Mouse (Mus musculus) limb, embryonic 14.5 days (tissue): ENCODE results near the gene Eva1b. TPM values are rescaled to one million over a fixed set of nuclear protein-coding genes. Genes with fewer than 3 reads are reported as not detected.
A peak's percentile ranks its signal among the peaks of the same experiment; 100 is the strongest.

Experiments
- ATAC-seq: fragments of 200-750 bp; cut with Nextera tagmentation; 2 replicates; pipeline ENCODE4 v1.8.0; 2017; ENCODE audit warnings: low read depth, moderate number of reproducible peaks, moderate TSS enrichment; ENCODE audit not compliant: low FRiP score
- DNase-seq: peaks from one replicate; pipeline ENCODE4 v3.0.0-alpha.2; 2015; ENCODE audit warnings: low spot score
- H3K27ac ChIP-seq: fragments of 300-500 bp; sonication (generic); replicated peaks from 2 replicates; pipeline ENCODE4 v1.5.1; 2014; ENCODE audit warnings: low read depth, mild to moderate bottlenecking, low read length, moderate library complexity, mixed read lengths
- H3K27me3 ChIP-seq: fragments of 300-500 bp; sonication (generic); 2 replicates; pipeline ENCODE4 v1.6.1; 2014; ENCODE audit warnings: low read length, mixed read lengths; ENCODE audit not compliant: control insufficient read depth, insufficient read depth
- H3K36me3 ChIP-seq: fragments of 300-500 bp; sonication (generic); 2 replicates; pipeline ENCODE4 v1.6.1; 2014; ENCODE audit warnings: mild to moderate bottlenecking, low read length, moderate library complexity, mixed read lengths; ENCODE audit not compliant: control insufficient read depth, insufficient read depth
- H3K4me1 ChIP-seq: fragments of 300-500 bp; sonication (generic); 2 replicates; pipeline ENCODE4 v1.6.1; 2014; ENCODE audit warnings: antibody characterized with exemption, low read length, mixed read lengths; ENCODE audit not compliant: control insufficient read depth, insufficient read depth
- H3K4me2 ChIP-seq: fragments of 300-500 bp; sonication (generic); replicated peaks from 2 replicates; pipeline ENCODE4 v1.6.1; 2014; ENCODE audit warnings: low read depth, mild to moderate bottlenecking, low read length, moderate library complexity; ENCODE audit not compliant: severe bottlenecking
- H3K4me3 ChIP-seq: fragments of 300-500 bp; sonication (generic); replicated peaks from 2 replicates; pipeline ENCODE4 v1.5.1; 2014; ENCODE audit warnings: low read length
- H3K9ac ChIP-seq: fragments of 300-500 bp; sonication (generic); 2 replicates; pipeline ENCODE4 v1.6.1; 2014; ENCODE audit warnings: mild to moderate bottlenecking, low read depth, low read length, moderate library complexity; ENCODE audit not compliant: severe bottlenecking
- H3K9me3 ChIP-seq: fragments of 300-500 bp; sonication (generic); 2 replicates; pipeline ENCODE4 v1.6.1; 2016; ENCODE audit warnings: low read length; ENCODE audit not compliant: control insufficient read depth
- POLR2A ChIP-seq: fragments of 200-500 bp; IDR thresholded peaks from 2 replicates; pipeline ENCODE4 v1.8.0; 2012; ENCODE audit warnings: inconsistent platforms, mild to moderate bottlenecking, moderate library complexity, borderline replicate concordance; ENCODE audit not compliant: insufficient read depth, insufficient read length; ENCODE audit errors: extremely low read depth
- WGBS: fragments of 180-500 bp; shearing (Covaris S2); extraction: QIAGEN DNeasy Blood & Tissue Kit; methylation state at CpG from one replicate; pipeline ENCODE4 v1.1.7; 2014; 5-methylcytosine and 5-hydroxymethylcytosine counted together
- polyA plus RNA-seq, 2 experiments: library from polyadenylated mRNA; depleted of rRNA in 1 of 2; stranded (reverse) in 1 of 2; unstranded in 1 of 2; fragments of >200 nt; fragmentation: Nextera tagmentation in 1 of 2; extraction: Ambion mirVana in 1 of 2; gene quantifications; 2 replicates each; pipeline versions ENCODE4 v1.2.1 to v1.2.3; 2012 to 2014

Gene Eva1b
- 120 and 155 TPM in 2 replicates for polyA plus RNA-seq (2012; rRNA removed)
- polyA plus RNA-seq (2014; fragmentation: Nextera tagmentation; extraction: Ambion mirVana) = 101 and 106 TPM in 2 replicates

DNA sequence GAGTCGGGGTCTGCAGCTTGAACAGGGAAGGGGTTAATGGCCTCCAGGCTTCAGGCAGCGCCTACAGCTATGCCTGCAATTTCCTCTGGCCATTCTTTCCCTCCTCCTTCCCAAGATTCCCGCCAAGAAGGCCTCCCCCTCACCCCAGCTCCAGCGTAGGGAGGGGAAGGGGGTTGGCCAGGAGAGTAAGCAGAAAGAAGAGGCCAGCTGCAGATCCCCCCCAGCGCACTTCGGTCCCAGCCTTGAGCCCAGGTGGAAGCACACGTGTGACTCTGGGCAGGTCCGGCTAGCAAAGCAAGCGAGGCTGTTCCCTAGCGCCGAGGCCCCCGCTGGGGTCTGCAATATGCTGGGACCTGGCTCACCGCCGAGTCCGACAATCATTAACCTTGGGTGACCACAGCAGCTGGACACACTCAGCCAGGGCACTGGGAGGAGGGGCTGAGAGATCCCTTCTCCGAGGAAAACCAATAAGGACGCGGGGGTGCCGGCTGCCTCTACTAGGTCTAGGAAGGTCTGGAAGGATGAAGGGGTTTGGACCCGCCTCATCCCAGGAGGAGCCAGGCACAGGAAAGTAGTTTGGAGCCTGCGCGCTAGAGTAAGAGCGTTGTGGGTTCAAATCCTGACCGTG is at the start of gene Eva1b:
Eva1b (plus strand) TSS at position 212 of the 628 bp plus-strand sequence.
- Histone ChIP-seq H3K36me3 (peaks cover 23% of the 10 kb centered on the region), H3K9me3 (no peaks in the 10 kb centered on the region), H3K4me2 (peak within 1 kb of the TSS; percentile 98), H3K27me3 (no peaks in the 10 kb centered on the region), H3K4me3 (peak within 1 kb of the TSS; percentile 72), H3K4me1 (peaks cover 38% of the 10 kb centered on the region), H3K9ac (peak within 1 kb of the TSS; percentile 75), H3K27ac (peak within 1 kb of the TSS; percentile 94)
- ATAC-seq (peak; percentile 58), DNase-seq (peak; percentile 77)
- WGBS = 1% methylated on average over 24 of the region's 24 CpGs
- TF ChIP-seq POLR2A = 0 out of 2 replicates have a peak, but pooled peaks have one; percentile 26

DNA sequence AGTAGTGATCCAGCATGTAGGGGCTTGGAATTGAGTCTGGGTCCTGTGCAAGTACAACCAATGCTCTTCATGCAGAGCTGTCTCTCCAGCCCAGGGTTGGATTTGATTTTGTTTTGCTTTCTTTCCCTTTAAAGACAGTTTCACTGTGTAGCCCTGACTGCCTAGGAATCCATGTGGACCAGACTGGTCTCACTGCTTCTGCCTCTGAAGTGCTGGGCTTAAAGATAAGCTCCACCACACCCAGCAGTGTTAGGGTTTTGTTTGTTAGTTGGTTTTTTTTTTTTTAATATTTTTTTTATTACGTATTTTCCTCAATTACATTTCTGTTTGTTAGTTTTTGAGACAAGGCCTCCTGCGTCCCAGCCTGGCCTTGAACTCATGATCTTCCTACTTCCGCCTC is 48.2 kb upstream of the Eva1b start:
- 88% methylated on average over 3 of the region's 3 CpGs for WGBS
- Histone ChIP-seq H3K36me3 (peaks cover 6% of the 10 kb centered on the region; the same call in 1 of the 2 replicates), H3K27me3 (no peaks in the 10 kb centered on the region), H3K9ac (no peak overlapping the region), H3K27ac (no peak overlapping the region), H3K9me3 (no peaks in the 10 kb centered on the region), H3K4me3 (no peak overlapping the region), H3K4me2 (no peak overlapping the region), H3K4me1 (peaks cover 8% of the 10 kb centered on the region)
- DNase-seq (no peak), ATAC-seq (no peak)
- TF ChIP-seq POLR2A = no peak

GRCm38 (mm10) chr4:126100764-126101163 is 46.8 kb upstream of the Eva1b start:
- no peak overlapping the region for H3K27ac ChIP-seq
- TF ChIP-seq POLR2A = no peak
- WGBS = 82% methylated on average over 3 of the region's 3 CpGs
- no peak for ATAC-seq
- no peaks in the 10 kb centered on the region for H3K9me3 ChIP-seq
- DNase-seq = no peak
- H3K27me3 ChIP-seq = no peaks in the 10 kb centered on the region
- no peak overlapping the region for H3K9ac ChIP-seq
- H3K36me3 ChIP-seq = peaks cover 6% of the 10 kb centered on the region; the same call in 1 of the 2 replicates
- H3K4me1 ChIP-seq = peaks cover 19% of the 10 kb centered on the region
- no peak overlapping the region for H3K4me2 ChIP-seq
- no peak overlapping the region for H3K4me3 ChIP-seq

- H3K27ac ChIP-seq = no peak overlapping the region
These were observed 45.3 kb upstream of the Eva1b start for GRCm38 (mm10) chr4:126102061-126102841.

DNA sequence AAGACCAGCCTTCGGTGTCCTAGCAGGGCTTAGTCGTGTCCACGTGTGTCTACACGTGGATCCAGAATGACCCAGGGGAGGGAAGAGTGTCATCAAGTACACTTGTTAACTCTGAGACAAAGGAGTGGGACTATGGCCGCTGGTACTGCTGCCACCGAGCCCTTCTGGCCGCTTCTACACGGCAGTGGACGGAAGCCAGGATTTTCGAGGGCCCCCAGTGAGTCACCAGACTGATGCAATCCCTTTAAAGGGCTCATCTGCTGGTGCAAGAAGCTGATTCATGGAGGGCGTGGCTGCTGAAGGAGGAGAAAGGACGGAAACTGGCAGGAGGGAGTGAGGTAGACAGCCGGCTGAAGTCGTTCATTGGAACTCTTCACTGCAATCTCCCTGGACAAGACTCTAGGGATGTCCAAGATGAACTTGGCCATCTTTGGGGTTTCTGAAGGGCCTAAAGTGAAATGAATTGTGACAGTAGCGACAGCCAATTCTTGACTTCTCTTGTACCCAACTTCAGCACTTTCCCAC is 44.4 kb upstream of the Eva1b start:
- H3K4me1 ChIP-seq = peaks cover 22% of the 10 kb centered on the region
- peaks cover 4% of the 10 kb centered on the region; the same call in 1 of the 2 replicates for H3K36me3 ChIP-seq
- ATAC-seq = peak; percentile 49

More at GRCm38 (mm10) chr4:126102061-126102841, 45.3 kb upstream of the Eva1b start:
- ATAC-seq (no peak), DNase-seq (no peak)
- Histone ChIP-seq H3K4me2 (peak overlapping the region; percentile 85; the same call in 1 of the 2 replicates), H3K4me1 (peaks cover 19% of the 10 kb centered on the region), H3K9me3 (no peaks in the 10 kb centered on the region), H3K9ac (no peak overlapping the region), H3K27me3 (no peaks in the 10 kb centered on the region), H3K36me3 (peaks cover 6% of the 10 kb centered on the region; the same call in 1 of the 2 replicates), H3K4me3 (0 out of 2 replicates have a peak overlapping the region, but pooled peaks have one; percentile 95)
- 48% methylated on average over 7 of the region's 7 CpGs for WGBS
- no peak for TF ChIP-seq POLR2A

More for the DNA sequence above, 44.4 kb upstream of the Eva1b start:
- peak; percentile 68 for DNase-seq
- Histone ChIP-seq H3K4me2 (peak overlapping the region; percentile 85), H3K4me3 (peak overlapping the region; percentile 95), H3K9ac (peak overlapping the region; percentile 48), H3K9me3 (no peaks in the 10 kb centered on the region), H3K27ac (peak overlapping the region; percentile 79), H3K27me3 (no peaks in the 10 kb centered on the region)
- TF ChIP-seq POLR2A = no peak
- 2% methylated on average over 15 of the region's 15 CpGs for WGBS
